Mouse (Mus musculus) thymus, adult 2 months (tissue): ENCODE measurements around the gene Dner.

ENCODE experiments used
- CTCF ChIP-seq: fragments of 200-500 bp; IDR thresholded peaks from 2 replicates; pipeline ENCODE4 v1.5.1; 2012; ENCODE audit warnings: mild to moderate bottlenecking, control low read depth, low read length, moderate library complexity, borderline replicate concordance; ENCODE audit not compliant: control insufficient read depth, poor library complexity, insufficient read depth; ENCODE audit errors: extremely low read depth
- POLR2A ChIP-seq: fragments of 200-500 bp; IDR thresholded peaks from 2 replicates; pipeline ENCODE4 v1.6.1; 2012; ENCODE audit warnings: mild to moderate bottlenecking, low read length, control low read depth, moderate library complexity; ENCODE audit not compliant: control insufficient read depth, poor library complexity, insufficient read depth; ENCODE audit errors: extremely low read depth

- TF ChIP-seq POLR2A (no peak), CTCF (no peak)
These were observed 252.4 kb downstream of the Dner start for GRCm38 (mm10) chr1:84443640-84444039.
